Mouse (Mus musculus): ENCODE data around the gene Ppp1r21. TPM values are rescaled to one million over a fixed set of nuclear protein-coding genes. Genes with fewer than 3 reads are reported as not detected.

Ppp1r21 gene
- polyA plus RNA-seq, 1 experiment, result 82.2 TPM

- Histone ChIP-seq H3K27ac (ENCODE audit: insufficient read depth, low read length) (no peak overlapping the region), H3K4me3 (ENCODE audit: insufficient read depth, low read length) (no peak overlapping the region), H3K4me1 (ENCODE audit: control insufficient read depth, insufficient read depth, low read length) (no peaks in the 10 kb centered on the region)
- TF ChIP-seq POLR2A (IDR thresholded peaks at IDR 0.05; ENCODE audit: extremely low read depth, insufficient read depth, low read length) (no peak), CTCF (IDR thresholded peaks at IDR 0.05; ENCODE audit: extremely low read depth, insufficient read depth, low read length) (no peak)
Observed at GRCm38 (mm10) chr17:88509999-88510398, 19.9 kb upstream of the Ppp1r21 start.

- TF ChIP-seq CTCF (IDR thresholded peaks at IDR 0.05; ENCODE audit: extremely low read depth, insufficient read depth, low read length), result peak; percentile 72
- no peak for TF ChIP-seq POLR2A (IDR thresholded peaks at IDR 0.05; ENCODE audit: extremely low read depth, insufficient read depth, low read length)
- H3K4me3 ChIP-seq (ENCODE audit: insufficient read depth, low read length), result no peak overlapping the region
- no peaks in the 10 kb centered on the region for H3K4me1 ChIP-seq (ENCODE audit: control insufficient read depth, insufficient read depth, low read length)
- no peak overlapping the region for H3K27ac ChIP-seq (ENCODE audit: insufficient read depth, low read length)
Observed at GRCm38 (mm10) chr17:88511095-88511551, 18.8 kb upstream of the Ppp1r21 start.

- no peaks in the 10 kb centered on the region for H3K4me1 ChIP-seq (ENCODE audit: control insufficient read depth, insufficient read depth, low read length)
- no peak overlapping the region for H3K4me3 ChIP-seq (ENCODE audit: insufficient read depth, low read length)
- no peak overlapping the region for H3K27ac ChIP-seq (ENCODE audit: insufficient read depth, low read length)
- TF ChIP-seq POLR2A (IDR thresholded peaks at IDR 0.05; ENCODE audit: extremely low read depth, insufficient read depth, low read length) (no peak), CTCF (IDR thresholded peaks at IDR 0.05; ENCODE audit: extremely low read depth, insufficient read depth, low read length) (no peak)
Observed at GRCm38 (mm10) chr17:88516477-88516876, 13.4 kb upstream of the Ppp1r21 start.

- TF ChIP-seq CTCF (IDR thresholded peaks at IDR 0.05; ENCODE audit: extremely low read depth, insufficient read depth, low read length) (peak; percentile 10; the same call in 1 of the 2 replicates), POLR2A (IDR thresholded peaks at IDR 0.05; ENCODE audit: extremely low read depth, insufficient read depth, low read length) (no peak)
- Histone ChIP-seq H3K4me1 (ENCODE audit: control insufficient read depth, insufficient read depth, low read length) (peaks cover 4% of the 10 kb centered on the region; the same call in 1 of the 2 replicates), H3K4me3 (ENCODE audit: insufficient read depth, low read length) (no peak overlapping the region), H3K27ac (ENCODE audit: insufficient read depth, low read length) (no peak overlapping the region)
Observed at GRCm38 (mm10) chr17:88527781-88528180, 2.1 kb upstream of the Ppp1r21 start.

- H3K27ac ChIP-seq (ENCODE audit: insufficient read depth, low read length), result peak overlapping the region; percentile 18; the same call in 1 of the 2 replicates
- H3K4me1 ChIP-seq (ENCODE audit: control insufficient read depth, insufficient read depth, low read length), result peaks cover 6% of the 10 kb centered on the region; the same call in 1 of the 2 replicates
- H3K4me3 ChIP-seq (ENCODE audit: insufficient read depth, low read length), result peak overlapping the region; percentile 74
- TF ChIP-seq CTCF (IDR thresholded peaks at IDR 0.05; ENCODE audit: extremely low read depth, insufficient read depth, low read length) (no peak), POLR2A (IDR thresholded peaks at IDR 0.05; ENCODE audit: extremely low read depth, insufficient read depth, low read length) (no peak)
Observed at GRCm38 (mm10) chr17:88530236-88530619, 310 bp downstream of the Ppp1r21 start.

GRCm38 (mm10) chr17:88530667-88531066 lies 749 bp downstream of the Ppp1r21 start:
- no peak for TF ChIP-seq CTCF (IDR thresholded peaks at IDR 0.05; ENCODE audit: extremely low read depth, insufficient read depth, low read length)
- TF ChIP-seq POLR2A (IDR thresholded peaks at IDR 0.05; ENCODE audit: extremely low read depth, insufficient read depth, low read length), result no peak
- H3K27ac ChIP-seq (ENCODE audit: insufficient read depth, low read length), result no peak overlapping the region
- H3K4me3 ChIP-seq (ENCODE audit: insufficient read depth, low read length), result peak overlapping the region; percentile 74
- H3K4me1 ChIP-seq (ENCODE audit: control insufficient read depth, insufficient read depth, low read length), result peaks cover 6% of the 10 kb centered on the region; the same call in 1 of the 2 replicates

- peak overlapping the region; percentile 74 for H3K4me3 ChIP-seq (ENCODE audit: insufficient read depth, low read length)
- H3K4me1 ChIP-seq (ENCODE audit: control insufficient read depth, insufficient read depth, low read length), result peaks cover 6% of the 10 kb centered on the region; the same call in 1 of the 2 replicates
- no peak for TF ChIP-seq POLR2A (IDR thresholded peaks at IDR 0.05; ENCODE audit: extremely low read depth, insufficient read depth, low read length)
- TF ChIP-seq CTCF (IDR thresholded peaks at IDR 0.05; ENCODE audit: extremely low read depth, insufficient read depth, low read length), result no peak
- no peak overlapping the region for H3K27ac ChIP-seq (ENCODE audit: insufficient read depth, low read length)
Observed at GRCm38 (mm10) chr17:88531176-88531575, 1.3 kb downstream of the Ppp1r21 start.

- no peak overlapping the region for H3K4me3 ChIP-seq (ENCODE audit: insufficient read depth, low read length)
- 0 out of 2 replicates have a peak, but pooled peaks cover 2% of the 10 kb centered on the region for H3K4me1 ChIP-seq (ENCODE audit: control insufficient read depth, insufficient read depth, low read length)
- H3K27ac ChIP-seq (ENCODE audit: insufficient read depth, low read length), result no peak overlapping the region
- no peak for TF ChIP-seq POLR2A (IDR thresholded peaks at IDR 0.05; ENCODE audit: extremely low read depth, insufficient read depth, low read length)
- TF ChIP-seq CTCF (IDR thresholded peaks at IDR 0.05; ENCODE audit: extremely low read depth, insufficient read depth, low read length), result no peak
Observed at GRCm38 (mm10) chr17:88537842-88538430, 8.0 kb downstream of the Ppp1r21 start.

GRCm38 (mm10) chr17:88542771-88543416 lies 13.0 kb downstream of the Ppp1r21 start:
- no peak overlapping the region for H3K4me3 ChIP-seq (ENCODE audit: insufficient read depth, low read length)
- no peak overlapping the region for H3K27ac ChIP-seq (ENCODE audit: insufficient read depth, low read length)
- TF ChIP-seq CTCF (IDR thresholded peaks at IDR 0.05; ENCODE audit: extremely low read depth, insufficient read depth, low read length) (no peak), POLR2A (IDR thresholded peaks at IDR 0.05; ENCODE audit: extremely low read depth, insufficient read depth, low read length) (no peak)
- H3K4me1 ChIP-seq (ENCODE audit: control insufficient read depth, insufficient read depth, low read length), result no peaks in the 10 kb centered on the region

GRCm38 (mm10) chr17:88543417-88543782 lies 13.5 kb downstream of the Ppp1r21 start:
- TF ChIP-seq CTCF (IDR thresholded peaks at IDR 0.05; ENCODE audit: extremely low read depth, insufficient read depth, low read length) (no peak), POLR2A (IDR thresholded peaks at IDR 0.05; ENCODE audit: extremely low read depth, insufficient read depth, low read length) (no peak)
- no peak overlapping the region for H3K27ac ChIP-seq (ENCODE audit: insufficient read depth, low read length)
- H3K4me1 ChIP-seq (ENCODE audit: control insufficient read depth, insufficient read depth, low read length), result no peaks in the 10 kb centered on the region
- H3K4me3 ChIP-seq (ENCODE audit: insufficient read depth, low read length), result no peak overlapping the region
